Mouse (Mus musculus): ENCODE results near the gene Tmem117.

- TF ChIP-seq CTCF (IDR thresholded peaks at IDR 0.05; ENCODE audit: borderline replicate concordance, control insufficient read depth, extremely low read depth, insufficient read depth, low read length, poor library complexity) (no peak), POLR2A (IDR thresholded peaks at IDR 0.05; ENCODE audit: control insufficient read depth, extremely low read depth, insufficient read depth, low read length, poor library complexity) (no peak)
Measured at GRCm38 (mm10) chr15:94795484-94795883, 166.5 kb downstream of the Tmem117 start.
